Mouse (Mus musculus): ENCODE data around the gene Cd68.
A peak's percentile ranks its signal among the peaks of the same experiment; 100 is the strongest.

The Cd68 gene

DNA sequence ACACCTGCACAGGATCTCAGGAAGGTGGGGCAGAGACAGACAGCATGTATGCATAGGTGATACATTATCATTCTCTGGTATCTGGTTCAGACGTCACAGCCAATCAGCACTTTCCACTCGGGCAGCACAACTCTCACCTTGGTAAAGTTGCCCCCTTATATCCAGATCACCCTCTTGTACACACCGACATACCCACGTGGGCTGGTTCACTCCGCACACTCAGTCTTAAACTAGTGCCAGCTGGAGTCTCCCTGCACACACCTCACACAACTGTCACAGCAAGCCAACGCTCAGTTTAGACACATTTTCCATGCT lies 29.1 kb upstream of the Cd68 start:
- no peak for DNase-seq (ENCODE audit: low read depth, low spot score)

DNA sequence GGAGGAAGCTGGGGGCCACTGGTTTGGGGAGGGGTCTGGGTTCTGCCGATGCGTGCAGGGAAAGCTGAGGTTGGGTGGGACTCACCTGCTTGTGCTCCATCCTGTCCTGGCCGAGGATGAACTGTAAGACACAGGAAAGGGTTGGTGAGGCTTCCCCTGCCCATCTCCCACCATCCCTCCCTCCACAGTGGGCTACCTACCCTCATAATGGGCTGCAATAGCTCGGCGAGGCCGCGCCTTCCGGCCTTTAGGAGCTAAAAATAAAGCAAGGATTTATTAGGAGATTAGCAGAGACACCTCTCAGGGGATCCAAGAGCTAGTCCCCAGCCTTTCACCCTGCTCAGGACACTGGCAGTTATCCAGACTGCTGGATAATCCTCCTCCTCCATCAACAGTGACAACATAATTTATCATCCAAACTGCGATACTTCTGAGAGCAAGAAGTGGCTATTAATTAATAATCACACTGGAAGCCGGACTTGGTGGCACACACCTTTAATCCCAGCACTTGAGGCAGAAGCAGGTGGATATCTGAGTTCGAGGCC lies 27.5 kb upstream of the Cd68 start:
- no peak for DNase-seq (ENCODE audit: low read depth, low spot score)

DNA sequence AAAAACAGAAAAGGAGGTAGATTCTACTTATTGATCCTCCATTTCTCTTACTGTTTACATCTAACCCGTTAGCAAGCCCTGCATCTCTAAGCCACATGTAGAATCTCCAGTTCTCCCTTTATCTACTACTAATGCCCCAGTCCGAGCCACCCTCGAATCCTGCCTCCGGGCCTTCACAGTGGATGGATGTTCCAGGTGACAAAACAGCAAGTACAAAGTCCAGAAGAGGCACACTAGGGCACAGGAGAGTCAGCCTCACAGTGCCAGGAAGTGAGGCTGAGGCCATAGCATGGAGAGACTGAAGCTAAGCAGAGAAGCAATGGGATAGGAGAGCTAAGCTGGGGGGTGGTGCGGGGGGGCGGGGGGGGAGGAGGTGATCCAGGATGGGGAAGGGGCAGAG lies 26.9 kb upstream of the Cd68 start:
- DNase-seq (ENCODE audit: low read depth, low spot score): no peak

DNA sequence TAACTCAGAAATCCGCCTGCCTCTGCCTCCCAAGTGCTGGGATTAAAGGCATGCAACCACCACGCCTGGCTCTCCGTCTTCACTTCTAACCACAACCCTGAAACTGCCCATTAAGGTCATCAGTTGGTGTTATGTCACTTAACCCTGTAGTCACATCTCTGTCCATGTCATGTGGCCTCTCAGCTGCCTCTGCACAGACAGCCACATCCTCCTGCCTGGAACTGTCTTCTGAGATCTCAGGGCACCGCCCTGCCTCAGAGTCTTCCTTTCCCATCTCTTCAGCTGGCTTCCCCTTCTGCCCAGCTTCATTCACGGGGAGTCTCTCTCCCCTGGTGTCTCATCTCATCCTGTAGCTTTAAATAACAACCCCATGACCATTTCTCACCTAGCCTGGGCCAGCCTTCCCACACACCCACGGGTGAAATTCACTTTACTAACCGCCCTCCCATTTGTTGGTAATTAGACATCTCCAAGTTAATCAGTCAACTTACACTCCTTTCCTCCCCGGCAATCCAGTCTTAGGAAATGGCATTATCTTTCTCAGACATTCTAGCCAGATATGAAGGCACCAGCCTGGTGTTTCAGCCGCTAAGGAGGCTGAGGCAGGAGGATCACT lies 26.4 kb upstream of the Cd68 start:
- no peak for DNase-seq (ENCODE audit: low read depth, low spot score)

DNA sequence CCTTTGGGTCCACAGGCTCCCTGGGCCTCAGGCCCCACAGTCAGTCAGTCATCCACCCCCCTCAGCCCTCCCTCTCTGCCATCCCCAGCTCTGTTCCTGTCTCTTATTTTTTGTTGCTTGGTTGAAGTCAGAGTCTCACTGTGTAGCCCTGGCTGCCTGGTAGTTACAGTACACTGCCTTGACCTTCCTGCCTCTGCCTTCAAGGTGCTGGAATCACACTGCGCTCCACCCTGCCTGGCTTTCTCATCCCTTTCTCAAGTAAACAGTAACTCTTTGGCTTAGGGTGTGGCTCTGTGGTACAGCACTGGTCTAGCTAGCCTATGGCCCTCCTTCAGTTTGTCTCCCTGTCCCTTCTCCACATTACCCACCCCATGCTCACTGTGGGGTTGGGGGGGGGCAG lies 23.9 kb upstream of the Cd68 start:
- no peak for DNase-seq (ENCODE audit: low read depth, low spot score)

DNA sequence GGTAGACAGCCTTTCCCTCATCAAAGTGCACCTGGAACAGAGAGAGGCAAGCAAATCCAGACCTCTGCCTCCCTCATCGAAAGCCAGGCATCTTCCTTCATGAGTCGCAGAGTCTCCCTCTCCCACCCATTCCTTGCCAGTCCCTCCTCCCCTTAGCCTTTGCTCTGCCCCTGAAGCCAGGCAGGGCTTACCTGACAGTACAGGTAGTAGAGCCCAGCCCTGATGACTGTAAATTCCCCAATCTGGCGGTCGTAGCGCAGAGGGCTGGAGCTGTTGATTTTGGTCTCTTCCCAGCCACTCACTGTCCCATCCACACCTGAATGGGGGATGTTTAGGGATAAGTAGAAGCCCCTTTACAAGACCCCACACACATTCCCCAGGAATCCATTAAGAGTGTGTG lies 21.1 kb upstream of the Cd68 start:
- no peak for DNase-seq (ENCODE audit: low read depth, low spot score)

DNA sequence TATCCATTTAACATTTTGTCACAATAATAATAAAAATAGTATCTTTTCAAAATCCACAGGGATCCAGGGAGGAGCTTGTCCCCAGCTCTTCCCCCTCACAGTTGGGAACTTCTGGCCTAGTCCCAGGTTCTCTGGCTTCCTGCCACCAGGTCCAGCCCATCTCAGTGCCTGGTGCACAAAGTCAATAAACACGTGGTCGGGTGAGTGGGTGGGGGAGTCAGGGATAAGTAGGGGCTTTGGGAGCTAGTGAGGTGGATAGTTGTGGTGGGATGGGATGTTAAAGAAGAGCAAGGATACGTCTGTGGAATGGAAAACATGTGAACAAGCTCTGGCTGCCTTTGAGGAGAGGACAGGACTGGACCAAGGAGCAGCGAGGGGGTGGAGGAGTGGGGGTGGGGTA lies 20.4 kb upstream of the Cd68 start:
- DNase-seq (ENCODE audit: low read depth, low spot score): peak; percentile 59

DNA sequence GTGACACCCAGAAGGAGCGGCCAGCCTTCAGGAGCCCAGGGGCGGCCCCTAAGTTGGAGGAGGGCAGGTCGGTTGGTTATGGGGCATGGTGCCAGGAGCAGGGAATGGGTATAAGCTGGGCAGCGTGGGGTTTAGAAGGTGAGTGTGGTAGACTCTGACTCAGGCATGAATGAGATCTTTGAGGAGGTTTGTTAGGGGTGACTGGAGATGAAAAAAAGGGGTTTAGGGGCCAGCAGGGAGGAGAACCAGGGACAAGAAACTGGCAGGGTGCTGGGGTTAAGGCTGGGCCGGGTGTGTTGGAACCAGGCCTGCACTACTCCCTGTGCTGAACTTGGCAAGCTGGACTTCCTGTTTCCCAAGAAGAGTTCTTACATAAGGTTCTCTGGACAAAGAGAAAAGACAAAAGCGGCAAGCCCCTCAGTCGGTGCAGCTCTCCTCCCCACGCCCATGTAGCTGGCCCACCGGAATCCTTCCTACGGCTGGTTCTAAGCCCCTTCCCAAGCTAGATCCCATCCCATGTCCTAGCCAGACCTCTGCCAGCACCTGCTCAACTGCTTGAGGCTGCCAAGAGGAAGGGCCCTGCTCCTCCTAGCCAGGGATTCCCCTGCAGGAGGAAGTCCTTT lies 19.7 kb upstream of the Cd68 start, which contains the start of gene Tnfsf13:
Gene Tnfsf13 (minus strand): TSS at position 259 of the 623 bp plus-strand sequence.
- peak; percentile 80 for DNase-seq (ENCODE audit: low read depth, low spot score)

DNA sequence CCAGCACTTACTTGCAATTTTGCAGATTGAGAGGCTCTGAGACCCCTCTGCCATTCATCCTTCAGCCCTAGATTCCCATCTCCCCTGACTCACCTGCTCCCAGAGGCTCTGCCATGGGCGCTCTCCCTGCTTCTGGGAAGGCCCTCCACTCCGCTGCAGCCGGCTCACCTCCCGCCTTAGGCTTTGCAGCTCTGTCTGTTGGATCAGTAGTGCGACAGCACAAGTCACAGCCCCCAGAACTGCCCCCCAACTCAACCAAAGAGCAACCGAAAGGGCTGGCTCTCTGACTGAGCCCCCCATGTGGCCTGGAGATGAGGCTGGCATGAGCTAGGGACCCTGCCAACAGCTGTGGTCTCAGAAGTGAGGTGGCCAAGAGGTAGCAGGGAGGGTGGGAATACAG lies 19.0 kb upstream of the Cd68 start:
- no peak for DNase-seq (ENCODE audit: low read depth, low spot score)

DNA sequence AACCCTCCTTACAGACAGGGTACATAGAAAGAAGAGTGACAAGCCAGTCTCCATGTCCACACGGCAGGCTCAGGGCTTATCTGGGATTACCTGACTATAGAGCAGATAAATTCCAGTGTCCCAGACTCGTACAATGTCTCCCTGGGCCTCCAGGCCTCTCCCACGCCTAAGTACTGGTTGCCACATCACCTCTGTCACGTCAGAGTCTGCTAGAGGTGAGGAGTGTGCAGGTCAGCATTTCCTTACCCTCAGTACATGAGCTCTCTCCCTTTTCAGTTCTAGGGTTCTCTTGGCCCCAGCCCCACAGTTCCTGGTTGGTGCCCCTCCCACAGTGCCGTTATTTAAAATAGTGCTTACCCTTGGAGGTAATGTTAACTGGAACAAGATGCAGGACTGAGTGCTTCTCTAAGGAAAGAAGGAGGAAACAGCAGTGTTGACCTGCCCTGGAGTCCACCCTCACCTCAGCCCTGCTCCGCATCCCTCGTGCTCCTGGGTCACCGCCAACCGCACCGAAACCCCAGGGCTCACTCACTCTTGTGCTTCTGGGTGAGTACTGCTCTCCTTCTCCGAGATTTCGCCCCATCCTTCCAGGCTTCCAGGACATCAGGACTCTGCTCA lies 18.3 kb upstream of the Cd68 start:
- DNase-seq (ENCODE audit: low read depth, low spot score): no peak

DNA sequence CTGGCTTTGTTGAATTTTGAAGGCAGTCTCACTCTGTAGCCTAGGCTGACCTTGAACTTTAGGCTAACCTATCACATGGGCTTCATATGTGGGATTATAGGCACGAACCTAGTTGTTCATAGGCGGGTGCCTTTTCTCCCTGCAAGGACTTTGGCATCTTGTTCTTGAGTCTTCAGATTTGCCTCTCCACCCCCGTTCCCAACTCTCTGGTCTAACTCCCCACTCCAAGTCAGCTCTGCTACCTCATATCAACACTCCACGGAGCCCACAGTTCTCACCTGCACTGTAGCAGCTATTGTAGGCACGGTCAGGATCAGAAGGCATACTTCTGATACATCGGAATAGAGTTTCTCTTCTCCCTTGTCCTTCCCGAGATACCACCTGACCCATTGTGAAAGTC lies 17.6 kb upstream of the Cd68 start:
- no peak for DNase-seq (ENCODE audit: low read depth, low spot score)

DNA sequence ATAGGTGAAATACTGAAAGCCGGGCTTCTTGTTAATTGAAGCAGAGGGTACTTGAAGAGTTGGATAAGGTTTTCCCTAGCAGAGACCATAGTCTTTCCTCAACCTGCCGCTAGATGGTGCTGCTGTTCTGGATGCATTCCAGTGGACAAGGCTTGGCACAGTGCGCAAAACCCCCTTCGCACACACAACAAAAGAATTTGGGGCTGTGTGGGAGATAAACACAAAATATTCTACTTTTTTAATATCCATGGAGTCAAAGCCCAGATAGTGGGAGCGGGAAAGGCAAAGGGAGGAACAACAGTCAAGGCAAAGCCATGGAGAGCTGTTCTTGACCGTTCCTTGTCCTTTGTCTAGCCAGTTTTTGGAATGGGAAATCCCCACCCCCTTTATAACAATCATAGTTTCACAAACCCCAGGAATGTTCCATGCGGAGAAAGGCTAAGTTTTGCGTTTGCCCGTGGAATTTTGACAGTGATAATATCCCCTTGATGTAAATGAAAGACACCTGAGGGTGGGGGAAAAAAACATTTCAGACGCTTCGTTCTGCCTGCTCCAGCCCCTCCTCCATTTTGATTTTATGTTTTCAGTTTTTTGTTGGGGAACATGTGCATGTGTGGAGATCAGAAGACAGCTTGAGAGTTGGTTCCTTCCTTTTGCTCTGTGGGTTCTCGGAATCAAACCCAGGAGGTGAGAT lies 17.0 kb upstream of the Cd68 start:
- peak; percentile 93 for DNase-seq (ENCODE audit: low read depth, low spot score)

DNA sequence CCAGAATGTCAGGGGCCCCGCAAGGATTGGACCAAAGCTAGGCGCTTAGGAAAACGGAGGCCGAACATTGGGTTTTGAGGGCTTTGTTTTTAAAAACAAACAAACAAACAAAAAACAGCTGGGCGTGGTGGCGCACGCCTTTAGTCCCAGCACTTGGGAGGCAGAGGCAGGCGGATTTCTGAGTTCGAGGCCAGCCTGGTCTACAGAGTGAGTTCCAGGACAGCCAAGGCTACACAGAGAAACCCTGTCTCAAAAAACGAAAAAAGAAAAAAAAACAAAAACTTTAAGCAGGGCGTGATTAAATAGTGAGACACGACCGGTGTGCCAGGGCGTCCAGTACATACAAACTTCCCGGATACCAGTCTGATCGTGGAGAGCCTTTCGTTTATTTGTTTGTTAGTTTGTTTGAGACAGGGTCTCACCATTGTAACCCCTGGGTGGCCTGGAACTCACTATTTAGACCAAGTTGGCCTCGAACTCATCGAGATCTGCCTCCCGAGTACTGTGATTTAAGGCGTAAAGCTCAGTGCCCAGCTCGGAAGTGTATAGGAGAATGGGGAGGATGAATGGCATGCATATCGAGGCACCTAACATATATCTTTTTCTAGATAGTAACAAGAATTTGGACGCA lies 16.4 kb upstream of the Cd68 start:
- DNase-seq (ENCODE audit: low read depth, low spot score): no peak

DNA sequence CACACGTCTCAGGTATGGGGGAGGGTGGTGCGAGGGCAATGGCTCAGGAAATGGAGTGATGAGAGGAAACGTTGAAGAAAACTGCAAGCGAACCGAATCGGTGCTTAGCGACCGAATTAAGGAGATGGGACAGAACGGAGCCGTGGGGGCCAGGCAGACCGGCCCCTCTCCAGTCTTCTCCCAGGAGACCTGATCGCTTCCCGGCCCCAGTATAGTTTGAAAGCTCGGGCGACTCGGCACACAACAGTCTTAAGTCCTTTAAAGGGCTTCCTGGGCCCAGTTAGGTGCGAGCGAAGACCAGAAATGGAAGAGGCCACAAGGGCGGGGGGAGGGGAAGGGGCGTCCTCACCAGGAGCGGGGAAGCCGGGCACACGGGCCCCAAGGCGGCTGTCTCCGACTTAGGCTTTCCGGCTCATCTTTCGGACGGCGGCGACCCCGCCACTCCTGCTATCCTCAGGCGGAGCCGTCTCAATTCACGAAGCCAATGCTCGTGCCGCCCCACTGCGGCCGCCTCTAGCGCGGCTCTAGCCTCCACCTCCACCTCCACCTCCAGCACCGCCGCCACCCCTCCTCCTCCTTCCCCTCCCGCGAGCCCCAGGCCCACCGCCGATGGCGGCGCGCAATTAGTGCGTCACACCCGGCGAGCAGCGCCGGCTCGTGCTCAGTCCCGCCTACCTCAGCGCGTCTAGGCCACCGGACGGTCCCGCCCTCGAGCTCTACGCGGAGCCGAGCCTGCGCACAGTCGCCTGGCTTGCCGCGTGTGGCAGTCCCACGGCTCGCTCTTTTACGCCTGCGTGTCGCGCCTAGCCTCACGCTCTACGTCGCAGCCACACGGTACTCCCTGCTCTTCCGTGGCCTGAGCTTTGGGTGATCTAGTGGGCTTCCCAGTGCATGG lies 15.6 kb upstream of the Cd68 start, which contains the start of gene Senp3:
Gene Senp3 (minus strand): TSS at position 771 of the 895 bp plus-strand sequence.
- DNase-seq (ENCODE audit: low read depth, low spot score): peak; percentile 92

DNA sequence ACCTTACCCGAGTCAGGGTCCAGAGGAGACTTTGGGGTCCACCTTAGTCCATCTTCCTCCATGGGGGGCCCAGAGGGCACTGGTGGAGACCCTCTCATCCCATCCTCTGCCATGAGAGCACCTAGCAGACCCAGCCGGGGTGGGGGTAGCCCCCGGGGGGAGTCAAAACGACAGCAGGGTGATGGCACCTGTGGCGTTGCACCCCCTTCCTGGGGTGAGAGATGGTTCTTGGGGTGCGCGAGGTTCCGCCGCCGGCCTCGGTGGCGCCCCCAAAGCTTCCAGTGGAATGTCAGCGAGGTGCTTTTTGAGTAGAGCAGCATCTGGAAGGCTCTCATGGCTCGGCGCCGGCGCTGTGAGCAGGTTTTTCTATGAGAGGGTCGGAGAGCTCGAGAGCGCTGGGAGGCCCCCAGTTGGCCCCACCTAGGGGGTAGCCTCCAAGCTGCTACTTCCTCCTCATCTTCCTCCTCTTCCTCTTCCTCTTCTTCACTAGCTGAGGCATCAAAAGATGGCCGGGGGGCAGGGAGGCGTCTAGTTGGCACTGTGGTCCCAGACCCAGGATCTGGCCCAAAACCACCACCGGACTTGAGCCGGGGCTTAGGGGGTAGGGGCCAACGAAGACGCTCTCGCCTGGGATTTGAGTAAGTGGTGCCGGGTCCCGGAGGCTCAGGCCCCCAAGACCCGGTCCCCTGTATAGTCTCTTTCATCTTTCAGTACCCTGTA lies 14.3 kb upstream of the Cd68 start:
- no peak for DNase-seq (ENCODE audit: low read depth, low spot score)

DNA sequence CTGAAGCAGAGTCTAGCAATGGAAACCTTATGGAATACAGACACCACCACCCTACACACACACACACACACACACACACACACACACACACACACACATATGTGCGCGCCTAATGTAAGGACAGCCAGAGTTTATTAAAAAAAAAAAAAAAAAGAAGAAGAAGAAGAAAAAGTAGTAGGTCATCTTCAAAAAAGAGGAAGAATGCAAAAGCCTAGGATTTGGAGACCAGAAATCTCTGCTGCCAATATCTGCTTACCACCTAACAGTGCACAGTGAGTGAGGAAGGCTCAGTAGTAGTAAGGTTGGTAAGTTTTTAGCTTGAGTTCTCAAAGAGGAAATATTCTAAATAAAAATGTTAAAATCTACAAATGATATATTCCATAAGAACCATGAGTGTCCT lies 13.2 kb upstream of the Cd68 start:
- DNase-seq (ENCODE audit: low read depth, low spot score): no peak

DNA sequence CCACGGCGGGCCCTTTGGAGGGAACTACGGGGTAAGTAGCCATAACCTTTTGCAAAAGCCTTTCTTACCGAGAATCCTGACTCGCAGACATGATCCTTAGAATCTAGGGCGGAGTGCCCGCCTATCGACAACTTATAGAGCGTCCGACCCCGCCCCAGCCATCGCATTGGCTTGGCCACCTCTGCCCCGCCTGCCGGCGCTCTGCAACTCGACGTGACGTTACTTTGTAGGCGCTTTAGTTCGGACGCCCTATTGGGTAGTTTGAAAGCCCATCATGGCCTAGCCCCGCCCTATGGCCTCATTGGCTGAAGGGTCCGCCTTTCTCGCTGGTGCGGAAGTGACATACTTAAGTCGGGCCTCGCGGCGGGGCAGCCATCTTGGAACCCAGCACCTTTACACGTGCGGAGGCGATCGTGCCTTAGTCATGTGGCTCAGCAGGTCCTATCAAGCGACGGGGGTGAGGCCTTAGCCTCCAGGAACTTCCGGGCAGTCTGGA lies 6.3 kb upstream of the Cd68 start, which contains the start of gene Eif4a1:
Gene Eif4a1 (minus strand): TSS at position 213 of the 496 bp plus-strand sequence.
- peak; percentile 100 for DNase-seq (ENCODE audit: low read depth, low spot score)

DNA sequence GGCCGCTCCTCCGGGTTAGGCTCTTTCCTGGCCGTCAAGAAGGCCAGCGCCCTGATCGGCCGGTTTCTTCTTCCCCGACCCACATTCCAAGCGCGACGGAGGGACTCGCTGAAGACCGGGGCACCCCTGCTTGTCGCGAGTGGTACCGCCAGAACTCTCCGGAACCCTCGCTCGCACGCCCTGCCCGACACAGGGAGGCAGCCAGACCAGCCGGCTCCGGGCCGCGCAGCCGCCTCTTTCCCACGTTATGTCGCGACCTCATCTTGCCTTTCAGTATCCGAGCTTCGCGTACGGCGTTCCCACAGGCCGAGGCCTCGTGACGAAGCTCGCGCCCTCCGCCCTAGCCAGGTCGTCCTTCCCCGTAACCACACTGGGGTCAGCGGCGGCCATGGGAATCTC lies 5.8 kb upstream of the Cd68 start:
- no peak for DNase-seq (ENCODE audit: low read depth, low spot score)

DNA sequence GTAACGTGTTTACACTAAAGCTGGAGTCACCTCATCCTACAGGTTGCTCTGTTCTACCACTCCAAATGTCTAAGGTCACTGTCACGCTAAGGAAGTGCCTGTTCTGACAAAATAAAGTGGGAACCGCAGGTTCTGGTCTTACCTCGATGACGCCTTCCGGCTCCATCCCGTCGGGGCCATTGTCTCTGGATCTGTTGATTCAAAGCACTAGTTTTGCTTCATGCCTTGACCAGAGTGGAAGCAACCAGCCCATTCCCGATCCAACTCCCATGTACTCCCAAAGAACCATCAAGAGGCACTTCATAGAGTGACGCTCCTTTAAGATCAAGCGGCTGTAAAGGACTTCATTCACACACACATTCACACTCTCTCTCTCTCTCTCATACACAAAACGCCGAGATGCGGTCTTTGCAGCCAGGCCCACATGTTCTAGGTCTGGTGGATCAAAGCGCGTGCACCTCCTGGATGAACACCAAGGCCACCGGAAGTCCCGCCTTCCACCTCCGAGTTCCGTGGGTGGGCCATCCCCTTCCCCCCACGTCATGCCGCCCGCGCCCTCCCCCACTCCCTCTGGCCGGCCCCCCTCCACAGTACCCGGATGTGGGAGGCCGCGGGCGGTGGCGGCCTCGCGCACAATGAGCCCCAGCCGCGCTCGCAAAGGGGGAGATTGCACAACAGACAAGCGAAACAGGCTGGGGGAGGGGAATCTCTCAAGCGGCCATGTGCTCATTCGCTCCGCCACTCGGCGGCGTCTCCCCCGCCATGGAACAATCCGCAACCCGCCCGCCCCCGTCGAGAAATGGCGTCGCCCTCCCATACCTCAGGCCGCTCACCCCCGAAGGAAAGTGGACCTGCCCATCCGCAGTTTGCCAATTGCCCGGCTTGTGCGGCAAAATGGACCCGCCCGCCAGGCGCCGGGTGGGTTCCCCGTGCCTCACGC lies 5.1 kb upstream of the Cd68 start:
- peak; percentile 95 for DNase-seq (ENCODE audit: low read depth, low spot score)
